Mouse (Mus musculus): ENCODE results near the gene Slc2a12. TPM values are rescaled to one million over a fixed set of nuclear protein-coding genes. Genes with fewer than 3 reads are reported as not detected.

Gene Slc2a12
- under 1 TPM; 0.16 to 0.29 TPM for polyA plus RNA-seq (2017; shearing (Covaris generic))

DNA sequence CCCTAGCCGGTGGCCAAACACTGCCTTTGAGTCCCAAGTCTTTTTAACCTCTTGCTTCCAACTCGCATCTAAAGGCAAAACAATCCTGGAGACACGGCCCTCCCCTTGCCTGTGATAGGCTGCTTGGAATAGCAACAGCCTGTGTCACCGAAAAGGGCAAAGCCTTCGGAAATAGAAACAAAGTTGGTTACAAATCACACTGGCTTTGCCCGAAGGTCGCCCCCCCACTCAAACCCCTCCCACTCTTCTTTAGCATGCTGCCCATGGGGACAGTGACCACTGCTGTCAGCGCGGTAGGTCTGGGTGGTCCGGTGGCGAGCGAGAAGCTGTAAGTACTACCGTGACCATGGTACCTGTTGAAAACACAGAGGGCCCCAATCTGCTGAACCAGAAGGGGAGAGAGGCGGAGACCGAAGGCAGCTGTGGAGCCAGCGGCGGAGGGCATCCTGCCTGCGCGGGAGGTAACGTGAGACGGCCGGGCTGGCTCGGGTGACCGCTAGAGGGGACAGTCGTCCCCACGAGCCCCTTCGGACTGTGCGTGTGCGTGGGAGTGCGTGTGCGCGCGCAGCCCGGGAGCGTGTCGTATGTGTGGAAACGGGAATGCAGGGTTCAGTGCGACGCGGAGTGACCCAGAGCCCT is at the start of gene Slc2a12:
Gene Slc2a12, plus strand, starts transcription at position 159 of the 639 bp plus-strand sequence.

DNA sequence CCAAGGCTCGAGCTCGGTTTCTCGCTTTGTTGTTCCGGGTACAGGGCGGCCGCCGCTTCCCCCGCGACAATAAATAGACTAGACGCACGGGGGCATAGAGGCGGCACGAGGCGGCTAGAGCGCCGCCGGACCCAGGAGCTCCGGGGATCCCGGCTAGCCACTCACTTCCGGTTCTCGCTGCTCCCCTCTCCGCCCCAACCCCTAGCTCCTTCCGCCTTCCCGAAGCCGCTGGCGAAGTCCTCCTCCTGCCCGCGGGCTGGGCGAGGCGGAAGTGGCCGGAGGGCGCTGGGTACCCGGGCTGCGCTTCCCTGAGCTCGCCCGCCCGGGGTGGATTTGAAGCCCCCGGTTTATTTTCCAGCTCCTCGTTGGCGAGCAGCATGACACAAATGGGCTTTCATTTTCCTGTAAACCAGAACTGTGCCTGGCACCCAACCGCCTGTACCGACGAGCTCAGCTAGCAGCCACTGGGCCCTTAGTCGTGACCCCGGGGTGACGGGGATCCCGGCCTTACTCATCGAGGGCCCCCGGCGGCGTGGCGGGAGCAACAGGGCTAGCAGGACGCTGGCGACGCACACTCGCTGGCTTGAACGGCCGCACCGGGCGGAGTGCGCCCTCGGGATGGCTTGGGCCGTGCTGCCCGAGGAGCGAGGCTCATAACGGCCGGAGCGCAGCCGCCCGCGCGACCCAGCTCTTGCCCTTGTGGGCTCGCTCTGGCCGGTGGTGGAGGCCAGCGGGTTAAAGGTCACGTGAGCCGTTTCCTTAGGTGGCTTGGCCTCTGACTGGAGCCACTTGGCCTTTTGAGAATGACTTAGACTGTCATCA is 86.7 kb downstream of the Slc2a12 start, which contains the start of gene Tbpl1:
Gene Tbpl1, minus strand, starts transcription at position 667 of the 822 bp plus-strand sequence.

Other genes starting within 250 kb of the Slc2a12 start
- gene Tbpl1, start 86.9 kb downstream of the Slc2a12 start, polyA plus RNA-seq (2017; shearing (Covaris generic)) = 10 to 100 TPM; 59.5 to 63.1 TPM
- 1 to 10 TPM in 1 of 2 experiments, under 1 TPM in 1; 0.35 to 2.4 TPM for gene Tcf21, start 175.2 kb downstream of the Slc2a12 start, polyA plus RNA-seq (2017; shearing (Covaris generic))

All from inflammation-experienced regulatory T-cells (primary cell).